Mouse (Mus musculus) midbrain, postnatal 0 days (tissue): ENCODE measurements around the gene Daxx. TPM values are rescaled to one million over a fixed set of nuclear protein-coding genes. Genes with fewer than 3 reads are reported as not detected.
"Not testable (repeated sequence)": the region's sequence is repeated elsewhere in the genome, so short reads cannot be mapped to it uniquely, and the experiment has no call there.

ENCODE experiments used
- ATAC-seq: fragments of 200-750 bp; cut with Nextera tagmentation; 2 replicates; pipeline ENCODE4 v1.8.0; 2017; ENCODE audit warnings: moderate number of reproducible peaks, mild to moderate bottlenecking, moderate TSS enrichment, moderate library complexity; ENCODE audit not compliant: low FRiP score
- DNase-seq: peaks from one replicate; pipeline ENCODE4 v3.0.0-alpha.2; 2015; ENCODE audit warnings: low spot score
- H3K27ac ChIP-seq: fragments of 300-500 bp; sonication (generic); 2 replicates; pipeline ENCODE4 v1.5.1; 2014; ENCODE audit warnings: low read depth, mild to moderate bottlenecking, low read length, mixed read lengths
- H3K27me3 ChIP-seq: fragments of 300-500 bp; sonication (generic); 2 replicates; pipeline ENCODE4 v1.6.1; 2014; ENCODE audit warnings: low read length, control low read depth, mixed read lengths; ENCODE audit not compliant: insufficient read depth
- H3K36me3 ChIP-seq: fragments of 300-500 bp; sonication (generic); 2 replicates; pipeline ENCODE4 v1.6.1; 2014; ENCODE audit warnings: low read length, control low read depth, mixed read lengths; ENCODE audit not compliant: insufficient read depth
- H3K4me1 ChIP-seq: fragments of 300-500 bp; sonication (generic); 2 replicates; pipeline ENCODE4 v1.6.1; 2014; ENCODE audit warnings: mild to moderate bottlenecking, control low read depth, antibody characterized with exemption, low read length, mixed read lengths; ENCODE audit not compliant: insufficient read depth
- H3K4me2 ChIP-seq: fragments of 300-500 bp; sonication (generic); 2 replicates; pipeline ENCODE4 v1.6.1; 2014; ENCODE audit warnings: low read depth, mild to moderate bottlenecking, low read length, mixed read lengths; ENCODE audit not compliant: poor library complexity, severe bottlenecking
- H3K4me3 ChIP-seq: fragments of 300-500 bp; sonication (generic); 2 replicates; pipeline ENCODE4 v1.5.1; 2014; ENCODE audit warnings: low read depth, mild to moderate bottlenecking, low read length, moderate library complexity
- H3K9ac ChIP-seq: fragments of 300-500 bp; sonication (generic); replicated peaks from 2 replicates; pipeline ENCODE4 v1.6.1; 2014; ENCODE audit warnings: mild to moderate bottlenecking, low read length, moderate library complexity, mixed read lengths; ENCODE audit not compliant: poor library complexity, severe bottlenecking
- H3K9me3 ChIP-seq: fragments of 300-500 bp; sonication (generic); 2 replicates; pipeline ENCODE4 v1.6.1; 2016; ENCODE audit warnings: low read length, control low read depth
- CTCF ChIP-seq: IDR thresholded peaks from 2 replicates; pipeline ENCODE4 v1.5.1; 2016; ENCODE audit warnings: antibody characterized with exemption, mild to moderate bottlenecking
- whole genome bisulfite sequencing: fragments of 180-500 bp; shearing (Covaris S2); extraction: QIAGEN DNeasy Blood & Tissue Kit; methylation state at CpG from one replicate; pipeline ENCODE4 v1.1.7; 2014; 5-methylcytosine and 5-hydroxymethylcytosine counted together
- polyA plus RNA-seq: library from polyadenylated mRNA; unstranded; fragments of >200 nt; fragmentation: Nextera tagmentation; extraction: Ambion mirVana; gene quantifications from 2 replicates; pipeline ENCODE4 v1.2.1, GENCODE M21; 2015
- total RNA-seq: library from RNA; depleted of rRNA; stranded (reverse); fragments of >200 nt; gene quantifications from 2 replicates; pipeline ENCODE4 v1.2.3, GENCODE M21; 2014

Gene Daxx
- total and polyA plus RNA-seq, 2 experiments from 2014 or later = 42.9 to 55.7 TPM

DNA sequence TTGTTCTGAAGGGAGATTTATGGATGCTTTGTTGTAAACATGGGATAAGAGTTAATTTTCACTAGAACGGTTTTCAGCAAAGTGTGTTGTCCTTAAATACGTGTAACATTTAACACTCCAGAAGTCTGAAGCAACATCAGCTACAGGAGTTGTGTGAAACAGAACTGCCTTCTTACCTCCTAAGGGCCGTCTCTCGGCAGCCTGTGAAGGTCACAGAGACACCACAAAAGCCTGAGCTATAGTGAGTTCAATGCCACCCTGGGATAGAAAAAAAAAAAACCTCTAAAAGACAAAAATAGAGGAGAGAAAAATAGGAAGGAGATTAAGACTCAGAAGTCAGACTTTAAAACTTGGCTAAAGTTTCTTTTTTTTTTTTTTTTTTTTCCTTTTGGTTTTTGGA, 7.1 kb upstream of the Daxx start:
- Histone ChIP-seq H3K4me3 (no peak overlapping the region), H3K36me3 (no peaks in the 10 kb centered on the region), H3K9ac (no peak overlapping the region), H3K9me3 (no peaks in the 10 kb centered on the region), H3K27me3 (no peaks in the 10 kb centered on the region), H3K4me1 (no peaks in the 10 kb centered on the region), H3K27ac (no peak overlapping the region), H3K4me2 (no peak overlapping the region)
- 81% methylated on average over 4 of the region's 4 CpGs for WGBS
- no peak for TF ChIP-seq CTCF
- DNase-seq = no peak
- no peak for ATAC-seq

DNA sequence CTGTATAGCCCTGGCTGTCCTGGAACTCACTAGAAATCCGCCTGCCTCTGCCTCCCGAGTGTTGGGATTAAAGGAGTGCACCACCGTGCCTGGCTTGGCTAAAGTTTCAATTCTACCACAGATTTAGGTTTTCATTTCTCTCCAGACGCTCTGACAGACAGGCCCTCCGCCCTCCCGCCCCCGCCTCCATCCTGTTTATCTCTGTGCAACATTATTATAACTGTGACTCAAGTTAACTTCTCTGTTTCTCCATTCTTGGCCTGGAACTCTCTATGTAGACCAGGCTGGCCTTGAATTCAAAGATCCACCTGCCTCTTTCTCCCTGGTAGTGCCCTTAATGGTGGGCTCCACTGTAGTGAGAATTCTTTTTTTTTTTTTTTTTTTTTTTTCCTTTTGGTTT, 6.7 kb upstream of the Daxx start:
- Histone ChIP-seq H3K27ac (no peak overlapping the region), H3K9ac (no peak overlapping the region), H3K4me2 (no peak overlapping the region), H3K27me3 (no peaks in the 10 kb centered on the region), H3K36me3 (no peaks in the 10 kb centered on the region), H3K4me1 (no peaks in the 10 kb centered on the region), H3K4me3 (no peak overlapping the region), H3K9me3 (no peaks in the 10 kb centered on the region)
- ATAC-seq (no peak), DNase-seq (no peak)
- TF ChIP-seq CTCF = no peak
- WGBS = 83% methylated on average over 7 of the region's 7 CpGs

DNA sequence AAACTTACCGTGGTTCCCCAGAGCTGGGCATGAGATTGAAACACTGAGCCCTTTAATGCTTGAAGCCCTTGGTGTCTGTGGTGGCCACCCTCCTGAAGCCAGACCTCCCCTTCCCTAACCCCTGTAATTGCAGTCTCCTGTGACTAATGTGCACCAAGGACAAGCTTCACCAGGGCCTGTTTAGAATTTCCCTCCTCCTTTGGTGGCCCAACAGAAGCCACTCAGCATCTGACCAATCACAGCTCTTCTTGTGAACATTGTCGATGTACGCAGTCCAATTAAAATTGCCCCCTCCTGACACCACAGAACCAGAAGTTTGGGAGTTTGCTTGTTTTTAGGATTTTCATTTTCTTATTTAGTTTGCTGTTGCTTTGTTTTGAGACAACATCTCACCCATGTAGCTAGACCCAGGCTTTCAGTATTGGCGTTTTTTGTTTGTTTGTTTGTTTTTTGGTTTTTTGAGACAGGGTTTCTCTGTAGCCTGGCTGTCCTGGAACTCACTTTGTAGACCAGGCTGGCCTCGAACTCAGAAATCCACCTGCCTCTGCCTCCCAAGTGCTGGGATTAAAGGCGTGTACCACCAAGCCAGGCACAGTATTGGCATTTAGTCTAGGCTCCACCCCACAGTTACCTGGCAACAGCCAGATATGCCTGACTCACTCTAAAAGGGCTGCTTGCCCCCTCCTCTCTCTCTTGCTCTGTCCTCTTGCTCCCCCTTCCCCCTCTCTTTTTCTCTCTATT, 5.1 kb upstream of the Daxx start:
- not testable (repeated sequence) for H3K9me3 ChIP-seq, H3K36me3 ChIP-seq, H3K4me1 ChIP-seq, H3K27ac ChIP-seq, H3K9ac ChIP-seq, H3K4me3 ChIP-seq, DNase-seq, H3K4me2 ChIP-seq, H3K27me3 ChIP-seq, ATAC-seq
- 67% methylated on average over 6 of the region's 6 CpGs for WGBS

DNA sequence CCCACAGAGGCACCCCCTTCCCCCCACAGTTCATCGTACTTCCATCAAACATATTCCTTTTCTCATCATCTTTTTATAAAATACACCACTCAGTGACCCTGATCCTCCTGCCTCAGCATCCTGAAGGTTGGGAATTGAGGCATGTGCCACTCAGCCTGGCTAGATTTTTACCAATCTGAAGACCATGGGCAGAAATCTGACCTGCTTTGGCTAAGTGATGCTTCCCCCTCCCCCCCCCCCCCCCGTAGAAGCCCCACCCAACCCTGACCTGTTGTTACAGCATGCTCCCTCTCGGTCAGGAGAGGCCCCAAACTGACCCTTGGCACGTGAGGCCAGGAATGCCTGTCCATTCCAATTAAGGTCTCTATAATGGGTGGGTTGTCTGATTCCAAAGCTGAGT, 4.4 kb upstream of the Daxx start, which contains the start of gene Platr17:
Gene Platr17 (plus strand): TSS at position 301 of the 400 bp plus-strand sequence.
- H3K4me3 ChIP-seq, ATAC-seq, H3K4me1 ChIP-seq, H3K27me3 ChIP-seq, H3K9ac ChIP-seq, H3K27ac ChIP-seq, H3K36me3 ChIP-seq, H3K9me3 ChIP-seq, H3K4me2 ChIP-seq, DNase-seq: not testable (repeated sequence)
- WGBS = 36% methylated on average over 3 of the region's 4 CpGs

DNA sequence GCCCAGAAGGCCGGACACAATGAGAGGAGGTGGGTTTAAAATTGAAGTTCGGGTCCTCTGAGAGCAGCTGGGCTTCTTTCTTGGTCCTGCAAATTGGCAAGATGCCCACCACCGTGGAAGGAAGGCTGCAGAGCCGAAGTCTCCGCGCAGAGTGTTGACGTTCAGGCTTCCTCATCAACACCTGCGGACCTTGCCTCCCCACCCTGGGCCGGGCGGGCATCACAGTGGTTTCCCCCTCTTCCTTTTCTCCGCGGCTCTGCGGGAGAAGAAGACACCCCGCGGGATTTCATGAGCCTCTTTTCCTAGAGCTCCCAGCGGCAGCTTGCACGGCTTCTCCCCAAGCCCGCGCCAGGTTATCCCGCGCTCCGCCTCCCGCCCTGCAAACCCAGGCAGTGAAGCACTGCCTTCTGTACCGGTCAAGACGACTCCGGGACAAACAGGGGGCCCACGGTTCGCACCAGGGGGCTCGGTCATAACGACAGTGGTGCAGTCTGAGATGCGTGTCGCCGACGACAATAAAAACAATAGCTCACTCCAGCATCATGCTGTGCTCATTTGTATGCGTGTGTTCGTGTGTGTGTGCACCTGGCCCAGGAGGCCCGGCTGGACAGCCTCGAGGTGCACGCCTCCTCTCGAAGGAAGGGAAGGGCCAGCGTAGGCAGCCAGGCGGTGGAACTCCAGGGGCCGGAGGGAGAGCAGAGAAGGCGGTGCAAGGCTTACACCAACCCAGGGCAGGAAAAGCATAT, 710 bp upstream of the Daxx start:
- Histone ChIP-seq H3K27ac (peak overlapping the region; percentile 93), H3K4me3 (peak overlapping the region; percentile 52), H3K4me1 (peaks cover 5% of the 10 kb centered on the region; the same call in 1 of the 2 replicates), H3K9ac (peak overlapping the region; percentile 80), H3K36me3 (peaks cover 18% of the 10 kb centered on the region; the same call in 1 of the 2 replicates), H3K4me2 (peak overlapping the region; percentile 92), H3K27me3 (no peaks in the 10 kb centered on the region), H3K9me3 (no peaks in the 10 kb centered on the region)
- WGBS = under 1% methylated on average over 42 of the region's 44 CpGs
- no peak for TF ChIP-seq CTCF
- ATAC-seq = peak; percentile 44
- DNase-seq = peak; percentile 63

DNA sequence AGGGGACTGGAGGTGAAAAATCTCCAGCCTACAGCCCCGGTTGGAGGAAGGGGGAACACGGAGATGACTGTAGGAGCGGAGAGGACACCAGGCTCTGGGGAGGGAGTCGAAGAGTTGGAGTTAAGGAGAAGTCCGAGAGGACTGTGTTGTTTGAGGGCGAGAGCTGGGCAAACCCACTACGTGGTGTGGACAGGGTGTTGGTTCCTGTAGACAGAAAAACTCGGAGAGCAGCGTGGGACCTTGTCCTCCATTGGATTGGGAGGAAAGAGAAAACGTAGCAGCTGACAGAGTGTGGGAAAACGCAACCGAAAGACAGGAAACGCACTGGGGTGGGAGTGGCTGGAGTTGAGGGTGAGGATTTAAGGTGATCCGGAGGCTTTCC, 646 bp downstream of the Daxx start:
- Histone ChIP-seq H3K4me1 (peaks cover 5% of the 10 kb centered on the region; the same call in 1 of the 2 replicates), H3K4me3 (peak overlapping the region; percentile 52), H3K9ac (peak overlapping the region; percentile 58), H3K27me3 (no peaks in the 10 kb centered on the region), H3K27ac (peak overlapping the region; percentile 62), H3K4me2 (peak overlapping the region; percentile 92), H3K36me3 (peaks cover 27% of the 10 kb centered on the region), H3K9me3 (no peaks in the 10 kb centered on the region)
- ATAC-seq (peak; percentile 1), DNase-seq (peak; percentile 21)
- under 1% methylated on average over 14 of the region's 14 CpGs for WGBS
- TF ChIP-seq CTCF = no peak
